Mouse (Mus musculus) spleen, postnatal 36 days (tissue): ENCODE results near the gene Tirap.
"Not testable (repeated sequence)": the region's sequence is repeated elsewhere in the genome, so short reads cannot be mapped to it uniquely, and the experiment has no call there.

Experiments
- DNase-seq, 2 experiments: peaks; one replicate each; pipeline ENCODE4 v3.0.0; 2022; ENCODE audit warnings: low spot score in 2 of 2, mixed read lengths in 1 of 2

Tirap gene

DNA sequence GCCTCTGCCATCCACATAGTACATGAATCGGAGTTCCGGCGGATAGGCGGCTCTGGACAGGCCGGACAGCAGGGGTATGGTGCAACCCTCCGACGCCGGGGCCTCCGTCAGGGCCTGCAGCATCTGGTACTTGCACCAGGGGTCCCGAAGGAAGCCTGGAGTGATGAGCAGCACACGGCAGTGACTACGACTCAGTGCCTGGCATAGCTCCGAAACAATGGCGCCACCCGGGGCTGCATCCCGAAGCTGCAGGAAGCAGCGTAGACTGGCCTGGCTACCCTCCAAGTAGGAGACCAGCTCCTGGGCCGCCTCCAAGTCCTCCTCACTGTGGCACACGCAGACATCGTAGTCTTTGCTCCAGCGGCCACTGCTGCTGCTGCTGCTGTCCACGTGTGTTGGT lies 11.4 kb downstream of the Tirap start:
- DNase-seq, result no peak

GRCm38 (mm10) chr9:35187351-35187903 lies 12.7 kb downstream of the Tirap start:
- peak; percentile 16 to 27 for DNase-seq

- DNase-seq, result peak; percentile 68 to 69
Measured at GRCm38 (mm10) chr9:35186430-35186829, 13.7 kb downstream of the Tirap start.

DNA sequence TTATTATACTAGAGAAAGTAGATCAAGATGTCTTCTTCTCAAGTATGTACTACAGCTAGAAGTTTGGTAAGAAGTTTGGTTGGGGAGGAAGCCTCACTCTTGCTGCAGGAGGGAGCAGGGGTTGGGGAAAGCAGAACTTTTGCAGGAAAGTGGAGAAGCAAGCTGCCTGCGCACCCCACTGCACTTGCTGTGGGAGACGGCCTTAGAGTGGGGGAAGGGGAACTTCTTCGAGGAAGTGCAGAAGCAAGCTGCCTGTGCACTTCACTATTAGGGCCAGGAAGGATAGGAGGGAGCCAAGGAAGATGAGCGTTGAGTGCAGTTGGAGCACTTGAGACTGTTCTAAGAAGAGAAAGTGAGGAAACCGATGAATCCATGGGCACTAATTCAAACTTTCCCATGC lies 16.7 kb downstream of the Tirap start:
- DNase-seq, result peak; percentile 38 to 47

DNA sequence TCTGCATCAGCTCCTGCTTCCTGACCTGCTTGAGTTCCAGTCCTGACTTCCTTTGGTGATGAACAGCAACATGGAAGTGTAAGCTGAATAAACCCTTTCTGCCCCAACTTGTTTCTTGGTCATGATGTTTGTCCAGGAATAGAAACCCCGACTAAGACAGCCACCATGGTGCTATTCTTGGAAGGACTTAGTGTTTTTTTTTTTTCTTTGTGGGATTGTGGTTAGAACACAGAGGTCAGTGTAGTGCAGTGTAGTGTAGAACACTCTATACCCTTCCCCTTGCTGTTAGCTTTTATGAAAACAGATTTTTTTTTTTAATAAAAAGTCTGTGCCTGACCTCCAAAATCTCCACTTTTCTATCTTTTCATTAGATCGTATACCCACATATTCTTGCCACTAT lies 17.3 kb downstream of the Tirap start:
- no peak for DNase-seq

DNA sequence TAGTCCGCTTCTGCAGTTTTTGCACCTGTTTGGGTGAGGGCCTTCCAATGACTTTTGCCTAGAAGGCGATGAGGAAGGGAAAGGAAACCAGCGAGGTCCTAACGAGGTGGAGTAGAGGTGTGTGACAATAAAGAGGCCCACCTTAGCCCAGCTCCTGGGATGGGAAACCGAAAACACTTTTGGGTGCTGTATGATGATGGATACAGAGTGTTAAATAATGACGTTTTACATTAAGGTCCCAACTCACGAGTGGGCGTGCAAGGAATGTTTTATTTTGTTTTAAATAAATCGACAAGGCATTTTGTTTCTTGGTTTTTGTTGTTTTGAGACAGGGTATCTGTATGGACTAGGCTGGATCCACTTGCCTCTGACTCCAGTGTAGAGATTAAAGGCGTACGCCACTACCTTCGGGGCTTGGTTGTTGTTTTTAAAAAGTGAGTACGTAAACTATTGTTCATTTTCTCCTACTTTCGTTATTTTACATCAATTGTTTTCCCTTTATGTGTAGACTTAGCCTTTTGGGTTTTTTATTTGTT lies 23.9 kb downstream of the Tirap start:
- no peak for DNase-seq

GRCm38 (mm10) chr9:35175251-35176123 lies 24.6 kb downstream of the Tirap start, which contains the start of gene Dcps:
TSS of gene Dcps (minus strand) at chr9:35176061.
- peak; percentile 95 for DNase-seq

- DNase-seq, result no peak
Measured at GRCm38 (mm10) chr9:35173331-35173730, 26.8 kb downstream of the Tirap start.

- no peak for DNase-seq
Measured at GRCm38 (mm10) chr9:35170071-35170470, 30.0 kb downstream of the Tirap start.

- DNase-seq, result no peak
Measured at GRCm38 (mm10) chr9:35166798-35167635, 33.1 kb downstream of the Tirap start.

DNA sequence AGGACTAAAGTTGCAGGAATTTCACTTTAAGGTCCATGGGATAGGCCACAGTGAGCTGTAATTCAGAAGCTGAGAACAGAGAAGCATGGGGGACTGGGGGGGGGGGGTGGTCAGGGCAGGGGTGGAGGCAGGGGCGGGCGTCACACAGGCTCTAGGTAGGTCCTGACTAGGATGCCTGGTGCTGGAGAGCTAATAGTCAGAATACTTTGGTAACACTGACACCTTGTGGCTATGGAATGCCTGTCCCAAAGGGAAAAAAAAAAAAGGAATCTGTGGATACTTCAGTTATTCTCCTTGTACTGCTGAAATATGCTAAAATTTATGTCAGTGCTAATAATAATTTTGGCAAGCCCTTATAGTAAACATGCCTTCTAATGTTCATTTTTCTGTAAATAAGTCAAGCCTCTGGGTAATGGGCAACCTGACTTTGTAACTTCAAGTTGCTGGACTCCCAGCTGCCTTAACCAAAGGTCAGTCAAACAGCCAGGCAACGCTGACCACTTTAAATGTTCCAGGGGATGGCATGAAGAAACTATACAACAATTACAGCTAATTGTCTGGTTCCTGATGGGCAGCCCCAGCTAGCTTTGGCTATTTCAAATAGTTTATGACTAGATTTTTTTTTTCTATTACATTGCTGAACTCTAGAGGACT lies 33.8 kb downstream of the Tirap start:
- no peak for DNase-seq

DNA sequence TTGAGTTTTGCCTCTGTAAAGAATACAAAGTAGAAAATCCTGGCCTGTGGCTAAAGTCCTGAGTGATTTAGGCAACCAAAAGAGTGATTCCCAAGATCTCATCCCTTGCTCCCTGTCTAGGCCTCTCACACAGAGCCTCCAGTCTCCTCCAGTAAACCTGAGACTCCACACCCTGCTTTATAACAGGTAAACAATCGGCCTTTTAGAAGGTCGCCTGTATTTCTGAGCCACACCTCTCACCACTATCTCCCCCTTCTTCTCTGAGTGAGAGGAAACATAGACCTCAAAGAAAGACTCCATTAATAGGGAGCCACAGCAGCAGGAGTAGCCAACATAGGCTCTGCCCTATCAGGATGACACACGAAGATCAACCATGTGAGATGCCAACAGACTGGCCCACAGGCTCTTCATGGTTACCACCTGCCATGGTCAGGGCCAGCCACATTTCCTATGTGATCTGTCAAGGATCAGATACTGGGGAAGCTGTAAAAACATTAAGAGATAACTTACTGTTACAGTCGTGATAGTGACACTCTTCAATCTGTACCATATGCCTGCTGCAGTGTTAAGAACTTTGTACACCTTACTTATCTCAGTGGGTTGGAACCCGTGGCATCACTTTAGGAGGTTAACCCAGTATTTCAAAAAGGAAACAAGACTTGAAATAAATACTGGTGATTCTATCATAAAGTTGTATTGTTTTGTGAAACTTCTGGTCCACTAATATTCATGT lies 35.8 kb downstream of the Tirap start:
- DNase-seq, result no peak

- DNase-seq, result no peak
Measured at GRCm38 (mm10) chr9:35163011-35163690, 36.9 kb downstream of the Tirap start.

- no peak for DNase-seq
Measured at GRCm38 (mm10) chr9:35161721-35162120, 38.4 kb downstream of the Tirap start.

GRCm38 (mm10) chr9:35160662-35161061 lies 39.4 kb downstream of the Tirap start:
- DNase-seq, result no peak

DNA sequence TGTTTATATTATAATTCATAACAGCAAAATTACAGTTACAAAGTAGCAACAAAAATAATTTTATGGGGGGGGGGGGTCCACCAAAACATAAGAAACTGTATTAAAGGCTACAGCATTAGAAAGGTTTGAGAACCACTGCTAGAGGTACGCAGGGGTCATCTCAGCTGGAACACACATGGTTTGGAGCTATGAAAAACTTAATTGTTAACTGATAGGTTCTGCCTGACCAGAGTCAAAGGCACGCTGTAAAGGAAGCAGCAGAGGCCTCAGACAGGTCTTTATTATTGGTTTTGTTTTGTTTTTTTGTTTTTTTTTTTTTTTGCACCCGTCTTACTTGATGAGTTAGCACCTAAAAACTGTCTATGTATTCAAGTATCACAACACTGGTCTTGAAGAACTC lies 41.6 kb downstream of the Tirap start:
- DNase-seq, result no peak

DNA sequence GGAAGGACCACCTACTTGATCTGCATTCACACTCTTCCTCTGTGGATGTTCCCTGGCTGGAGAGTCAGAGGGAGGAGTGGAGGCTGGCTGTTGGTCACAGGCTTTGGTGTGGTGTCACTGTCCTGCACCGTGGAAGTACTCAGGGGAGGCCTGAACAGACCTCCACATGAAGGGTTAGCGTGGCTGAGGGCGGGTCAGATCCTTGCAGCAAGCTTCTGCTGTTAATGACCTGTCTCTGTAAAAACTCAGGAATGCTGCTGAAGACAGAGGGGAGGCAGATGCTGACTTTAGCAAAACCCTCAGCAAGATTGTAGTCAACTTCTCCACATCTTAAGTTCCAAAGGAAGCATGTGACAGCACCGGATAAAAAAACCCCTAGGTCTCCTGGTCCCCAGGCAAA lies 43.2 kb downstream of the Tirap start:
- DNase-seq, result no peak

DNA sequence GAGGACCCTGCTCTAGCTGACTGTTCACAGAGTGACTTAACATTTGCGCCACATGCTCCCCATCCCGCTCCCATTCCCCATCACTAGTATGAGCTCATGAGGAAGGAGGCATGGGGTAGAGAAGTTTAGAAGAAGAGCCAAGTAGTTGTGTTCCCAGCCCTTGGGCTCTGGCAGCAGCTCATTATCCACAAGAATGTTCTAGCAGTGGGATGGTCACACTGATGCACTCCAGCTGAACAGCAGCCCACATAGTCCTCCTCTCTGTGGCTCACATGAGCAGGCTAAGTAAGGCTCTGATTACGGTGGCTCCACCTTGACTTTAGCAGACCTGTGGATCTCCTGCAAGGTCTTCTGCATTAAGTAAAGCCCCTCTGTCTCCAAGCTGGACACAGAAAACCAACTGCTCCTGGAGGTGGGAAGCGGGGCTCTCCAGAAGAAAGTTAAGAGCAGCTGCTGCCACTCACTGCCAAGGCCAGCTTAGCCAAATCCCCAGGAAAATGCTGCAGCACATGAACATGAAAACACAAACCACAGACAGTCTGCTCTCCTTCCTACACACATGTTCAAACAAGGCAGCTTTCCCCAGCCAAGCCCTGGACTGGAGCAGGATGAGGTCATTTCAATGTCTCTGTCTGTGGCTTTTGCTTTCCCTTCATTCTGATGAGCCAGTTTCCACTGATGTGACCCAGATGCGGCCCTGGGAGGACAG lies 43.9 kb downstream of the Tirap start:
- no peak for DNase-seq

DNA sequence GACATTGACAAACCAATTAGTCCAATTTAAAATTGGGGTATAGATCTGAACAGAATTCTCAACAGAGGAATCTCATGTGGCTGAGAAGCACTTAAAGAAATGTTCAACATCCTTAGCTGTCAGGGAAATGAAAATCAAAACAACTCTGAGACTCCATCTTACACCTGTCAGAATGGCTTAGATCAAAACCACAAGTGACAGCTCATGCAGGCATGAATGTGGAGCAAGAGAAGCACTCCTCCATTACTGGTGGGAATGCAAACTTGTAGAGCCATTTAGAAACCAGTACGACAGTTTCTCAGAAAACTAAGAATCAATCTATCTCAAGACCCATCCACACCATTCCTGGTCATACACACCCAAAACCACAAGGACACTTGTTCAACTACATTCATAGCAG lies 47.2 kb downstream of the Tirap start:
- DNase-seq, result no peak

DNA sequence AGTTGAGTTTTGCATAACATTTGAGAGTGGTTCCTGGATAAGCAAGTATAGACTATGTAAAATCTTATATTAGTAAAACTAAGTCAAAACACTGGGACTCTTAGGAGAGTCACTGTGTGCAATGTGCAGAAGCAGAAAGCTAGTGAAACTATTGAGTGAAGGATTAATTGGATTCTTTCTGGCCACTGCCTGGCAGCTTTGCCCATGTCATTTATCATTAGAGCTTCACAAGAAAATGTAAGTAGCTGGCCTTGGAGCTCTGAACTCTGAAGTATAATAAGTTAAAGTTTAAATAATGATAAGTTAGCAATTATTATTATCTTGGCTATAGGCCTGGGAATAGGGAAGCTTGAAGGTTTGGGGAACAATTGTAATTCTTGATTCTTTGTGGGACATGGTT lies 51.3 kb downstream of the Tirap start:
- not testable (repeated sequence) for DNase-seq
